Mouse (Mus musculus): ENCODE data around the gene Gm20388.

GRCm38 (mm10) chr8:124007829-124008228 is 4097.2 kb downstream of the Gm20388 start:
- TF ChIP-seq CHD2 (IDR thresholded peaks at IDR 0.05; ENCODE audit: low read depth, low read length) (no peak), ZNF384 (IDR thresholded peaks at IDR 0.05; ENCODE audit: low read depth, low read length) (no peak)
